In genomic region chr6:86921880-86922279, GRCm38 (mm10) we compare ENCODE assay signal across 8 mouse cellular contexts.
A peak's percentile ranks its signal among the peaks of the same experiment; 100 is the strongest.
DNase-seq lines count a peak whose midpoint lies in the region; ATAC-seq and TF ChIP-seq lines count a peak whose summit lies in the region.

No protein-coding gene starts in this region.

- H3K36me3 ChIP-seq in G1E (replicated peaks), result peaks cover 57% of the 10 kb centered on the region
- no peaks in the 10 kb centered on the region; the same call in 1 of the 2 replicates for H3K36me3 ChIP-seq in testis, adult 2 months (ENCODE audit: control insufficient read depth, insufficient read depth, low read length)

- DNase-seq in 3134 (ENCODE audit: extremely low read depth, insufficient read length, low spot score), result peak; percentile 15
- peak; percentile 56 for DNase-seq in G1E (ENCODE audit: low spot score)
- DNase-seq in cerebellum, adult 11-12 months, result peak; percentile 77
- DNase-seq in frontal cortex, postnatal 25 days (ENCODE audit: low spot score in 2 of 2), result peak; percentile 46 to 57
- DNase-seq in induced T-regulatory cell, adult 2 months (ENCODE audit: low read depth), result peak; percentile 85
- DNase-seq in left cerebral cortex, postnatal 14 days (ENCODE audit: low spot score in 2 of 2), result peak; percentile 42 to 65
- peak; percentile 82 for DNase-seq in naive thymus-derived CD4-positive, alpha-beta T cell, adult 2 months (ENCODE audit: low read depth)

- TF ChIP-seq CTCF in G1E (IDR thresholded peaks at IDR 0.05; ENCODE audit: low read depth, low read length), result peak; percentile 69
- peak; percentile 83; the same call in 1 of the 2 replicates for TF ChIP-seq CTCF in testis, adult 2 months (IDR thresholded peaks at IDR 0.05; ENCODE audit: control insufficient read depth, insufficient read depth, insufficient replicate concordance, low read depth, low read length)

- no peaks in the 10 kb centered on the region; the same call in 1 of the 2 replicates for H3K4me1 ChIP-seq in G1E (ENCODE audit: insufficient read depth, low read depth, low read length)
- H3K4me1 ChIP-seq in testis, adult 2 months (ENCODE audit: control insufficient read depth, insufficient read depth, low read length), result no peaks in the 10 kb centered on the region

- H3K9me3 ChIP-seq in G1E (replicated peaks), result no peaks in the 10 kb centered on the region

- TF ChIP-seq POLR2A in testis, adult 2 months (IDR thresholded peaks at IDR 0.05; ENCODE audit: control insufficient read depth, low read depth, low read length), result no peak

- no peak overlapping the region for H3K27ac ChIP-seq in testis, adult 2 months (ENCODE audit: control insufficient read depth, insufficient read depth, low read depth, low read length)

- no peaks in the 10 kb centered on the region for H3K27me3 ChIP-seq in G1E (ENCODE audit: insufficient read depth, low read length)
- no peaks in the 10 kb centered on the region for H3K27me3 ChIP-seq in testis, adult 2 months (ENCODE audit: control insufficient read depth, insufficient read depth, low read length)

- H3K4me3 ChIP-seq in G1E (ENCODE audit: low read depth, low read length), result no peak overlapping the region
- H3K4me3 ChIP-seq in testis, adult 2 months (ENCODE audit: control insufficient read depth, low read depth, low read length), result no peak overlapping the region

- intact Hi-C loops in left cerebral cortex, postnatal 14 days (cut with DNase I), result loop anchor here (2.0 to 5.0 kb wide), 2 partner anchors 109 to 175 kb away; no protein-coding TSS in a partner anchor

- no peak for ATAC-seq in G1E (ENCODE audit: extremely low read depth, insufficient number of reproducible peaks, low FRiP score, poor library complexity, severe bottlenecking)

Comparison
In these comparisons a context has a peak if more than half of its experiments do, and no peak if none do; other contexts are left out.
1. DNase-seq: peak in every context shown above with its lines; median percentile 85 in induced T-regulatory cell, adult 2 months; 82 in naive thymus-derived CD4-positive, alpha-beta T cell, adult 2 months; 77 in cerebellum, adult 11-12 months; 56 in G1E; 54 in left cerebral cortex, postnatal 14 days; 52 in frontal cortex, postnatal 25 days; 15 in 3134.